Mouse (Mus musculus) mouse embryonic stem cell (cell line): ENCODE measurements around the gene Nrd1.

Experiments
- in situ Hi-C, 2 experiments: fragments of 300-500 bp; cut with MboI; formaldehyde crosslinking; loops; 1 replicate in 1 of 2; 3 replicates in 1 of 2; pipeline ENCODE4 v1.14.3; 2019 to 2020; ENCODE audit warnings: low sequenced_read_pairs in 2 of 2, low pct_unique_long_range_greater_than_20kb in 1 of 2, mixed read lengths in 1 of 2; ENCODE audit not compliant: unreplicated experiment in 1 of 2

Nrd1 gene

GRCm38 (mm10) chr4:109017441-109017840 is 17.0 kb downstream of the Nrd1 start:
- in situ Hi-C loops = no loop called here

- in situ Hi-C loops = no loop called here
Measured at GRCm38 (mm10) chr4:109019301-109019700, 18.8 kb downstream of the Nrd1 start.

- in situ Hi-C loops = no loop called here
Measured at GRCm38 (mm10) chr4:109021976-109022375, 21.5 kb downstream of the Nrd1 start.

GRCm38 (mm10) chr4:109025061-109025460 is 24.6 kb downstream of the Nrd1 start:
- in situ Hi-C loops = no loop called here

GRCm38 (mm10) chr4:109026543-109026942 is 26.1 kb downstream of the Nrd1 start:
- in situ Hi-C loops = no loop called here

- in situ Hi-C loops = no loop called here
Measured at GRCm38 (mm10) chr4:109029857-109030256, 29.4 kb downstream of the Nrd1 start.

- in situ Hi-C loops = no loop called here
Measured at GRCm38 (mm10) chr4:109030266-109030665, 29.8 kb downstream of the Nrd1 start.

- in situ Hi-C loops = no loop called here
Measured at GRCm38 (mm10) chr4:109036327-109036726, 35.9 kb downstream of the Nrd1 start.

- in situ Hi-C loops = no loop called here
Measured at GRCm38 (mm10) chr4:109042739-109043138, 42.3 kb downstream of the Nrd1 start.

GRCm38 (mm10) chr4:109043294-109043693 is 42.8 kb downstream of the Nrd1 start:
- in situ Hi-C loops = no loop called here

GRCm38 (mm10) chr4:109043756-109044155 is 43.3 kb downstream of the Nrd1 start:
- in situ Hi-C loops = no loop called here

GRCm38 (mm10) chr4:109048258-109048657 is 47.8 kb downstream of the Nrd1 start:
- in situ Hi-C loops = no loop called here

GRCm38 (mm10) chr4:109052282-109052681 is 51.8 kb downstream of the Nrd1 start:
- in situ Hi-C loops = no loop called here

GRCm38 (mm10) chr4:109054003-109054402 is 53.5 kb downstream of the Nrd1 start:
- in situ Hi-C loops = no loop called here

- in situ Hi-C loops = no loop called here
Measured at GRCm38 (mm10) chr4:109056351-109056750, 55.9 kb downstream of the Nrd1 start.

- in situ Hi-C loops = no loop called here
Measured at GRCm38 (mm10) chr4:109057640-109058039, 57.2 kb downstream of the Nrd1 start.

- in situ Hi-C loops = no loop called here
Measured at GRCm38 (mm10) chr4:109059255-109059821, 58.9 kb downstream of the Nrd1 start.

- in situ Hi-C loops = loop anchor here in 1 of 2 experiments (5.0 kb wide), 1 partner anchor 87 kb away; no protein-coding TSS in a partner anchor
Measured at GRCm38 (mm10) chr4:109064941-109065340, 64.5 kb downstream of the Nrd1 start.

- in situ Hi-C loops = loop anchor here in 1 of 2 experiments (5.0 kb wide), 1 partner anchor 87 kb away; no protein-coding TSS in a partner anchor
Measured at GRCm38 (mm10) chr4:109065714-109066113, 65.3 kb downstream of the Nrd1 start.

GRCm38 (mm10) chr4:109072891-109073290 is 72.4 kb downstream of the Nrd1 start:
- in situ Hi-C loops = no loop called here

GRCm38 (mm10) chr4:109073296-109073695 is 72.8 kb downstream of the Nrd1 start:
- in situ Hi-C loops = no loop called here
